Mouse (Mus musculus) heart, embryonic 14.5 days (tissue): Measurements from ENCODE around the gene Ntm. TPM values are rescaled to one million over a fixed set of nuclear protein-coding genes. Genes with fewer than 3 reads are reported as not detected.

ENCODE experiments used
- ATAC-seq: fragments of 200-750 bp; cut with Nextera tagmentation; 2 replicates; pipeline ENCODE4 v1.8.0; 2017; ENCODE audit warnings: low read depth, moderate TSS enrichment; ENCODE audit not compliant: insufficient number of reproducible peaks, insufficient read depth, low FRiP score
- H3K27ac ChIP-seq, 2 experiments: fragments of 200-500 bp in 1 of 2; fragments of 300-500 bp in 1 of 2; sonication (generic) in 1 of 2; replicated peaks in 1 of 2; 2 replicates each; pipeline ENCODE4 v1.5.1; 2012 to 2014; ENCODE audit warnings: low read depth in 2 of 2, low read length in 2 of 2, control low read depth in 1 of 2, mild to moderate bottlenecking in 1 of 2, mixed read lengths in 1 of 2; ENCODE audit not compliant: control insufficient read depth in 1 of 2, insufficient read depth in 1 of 2
- H3K27me3 ChIP-seq: fragments of 300-500 bp; sonication (generic); 2 replicates; pipeline ENCODE4 v1.6.1; 2014; ENCODE audit warnings: mild to moderate bottlenecking, low read length, control low read depth; ENCODE audit not compliant: control insufficient read depth, insufficient read depth
- H3K36me3 ChIP-seq: fragments of 300-500 bp; sonication (generic); 2 replicates; pipeline ENCODE4 v1.6.1; 2014; ENCODE audit warnings: mild to moderate bottlenecking, control low read depth, low read length, mixed read lengths; ENCODE audit not compliant: control insufficient read depth, insufficient read depth
- H3K4me1 ChIP-seq, 2 experiments: fragments of 200-500 bp in 1 of 2; fragments of 300-500 bp in 1 of 2; sonication (generic) in 1 of 2; 2 replicates each; pipeline ENCODE4 v1.6.1; 2012 to 2014; ENCODE audit warnings: low read length in 2 of 2, control low read depth in 1 of 2, mixed read lengths in 1 of 2; ENCODE audit not compliant: control insufficient read depth in 2 of 2, insufficient read depth in 2 of 2
- H3K4me2 ChIP-seq: fragments of 300-500 bp; sonication (generic); 2 replicates; pipeline ENCODE4 v1.6.1; 2014; ENCODE audit warnings: mild to moderate bottlenecking, low read length
- H3K4me3 ChIP-seq, 2 experiments: fragments of 200-500 bp in 1 of 2; fragments of 300-500 bp in 1 of 2; sonication (generic) in 1 of 2; 2 replicates each; pipeline ENCODE4 v1.5.1; 2012 to 2014; ENCODE audit warnings: low read length in 2 of 2, mild to moderate bottlenecking in 2 of 2, control low read depth in 1 of 2, low read depth in 1 of 2, moderate library complexity in 1 of 2; ENCODE audit not compliant: control insufficient read depth in 1 of 2, insufficient read depth in 1 of 2
- H3K9ac ChIP-seq: fragments of 300-500 bp; sonication (generic); 2 replicates; pipeline ENCODE4 v1.6.1; 2014; ENCODE audit warnings: mild to moderate bottlenecking, low read length
- H3K9me3 ChIP-seq: fragments of 300-500 bp; sonication (generic); 2 replicates; pipeline ENCODE4 v1.6.1; 2016; ENCODE audit warnings: low read length, control low read depth; ENCODE audit not compliant: control insufficient read depth
- WGBS: fragments of 180-500 bp; shearing (Covaris S2); extraction: QIAGEN DNeasy Blood & Tissue Kit; methylation state at CpG from one replicate; pipeline ENCODE4 v1.1.7; 2014; 5-methylcytosine and 5-hydroxymethylcytosine counted together
- polyA plus RNA-seq: library from polyadenylated mRNA; unstranded; fragments of >200 nt; fragmentation: Nextera tagmentation; extraction: Ambion mirVana; gene quantifications from 2 replicates; pipeline ENCODE4 v1.2.1, GENCODE M21; 2014

Ntm gene
- polyA plus RNA-seq, 1 experiment from 2014 or later, result 44.4 TPM

- Histone ChIP-seq H3K4me3 (no peak overlapping the region), H3K27me3 (no peaks in the 10 kb centered on the region), H3K4me1 (no peaks in the 10 kb centered on the region), H3K9me3 (no peaks in the 10 kb centered on the region), H3K36me3 (no peaks in the 10 kb centered on the region), H3K27ac (no peak overlapping the region), H3K4me2 (no peak overlapping the region), H3K9ac (no peak overlapping the region)
- ATAC-seq, result no peak
- 89% methylated on average over 8 of the region's 8 CpGs for WGBS
Measured at GRCm38 (mm10) chr9:29058811-29059210, 904.1 kb downstream of the Ntm start.

- H3K36me3 ChIP-seq, result no peaks in the 10 kb centered on the region
- H3K9me3 ChIP-seq, result no peaks in the 10 kb centered on the region
- H3K9ac ChIP-seq, result no peak overlapping the region
- no peak overlapping the region for H3K4me3 ChIP-seq
- ATAC-seq, result no peak
- no peaks in the 10 kb centered on the region for H3K27me3 ChIP-seq
- 83% methylated on average over 2 of the region's 2 CpGs for WGBS
- H3K4me2 ChIP-seq, result no peak overlapping the region
- H3K4me1 ChIP-seq, result no peaks in the 10 kb centered on the region
- H3K27ac ChIP-seq, result no peak overlapping the region
Measured at GRCm38 (mm10) chr9:29055637-29056036, 907.3 kb downstream of the Ntm start.

DNA sequence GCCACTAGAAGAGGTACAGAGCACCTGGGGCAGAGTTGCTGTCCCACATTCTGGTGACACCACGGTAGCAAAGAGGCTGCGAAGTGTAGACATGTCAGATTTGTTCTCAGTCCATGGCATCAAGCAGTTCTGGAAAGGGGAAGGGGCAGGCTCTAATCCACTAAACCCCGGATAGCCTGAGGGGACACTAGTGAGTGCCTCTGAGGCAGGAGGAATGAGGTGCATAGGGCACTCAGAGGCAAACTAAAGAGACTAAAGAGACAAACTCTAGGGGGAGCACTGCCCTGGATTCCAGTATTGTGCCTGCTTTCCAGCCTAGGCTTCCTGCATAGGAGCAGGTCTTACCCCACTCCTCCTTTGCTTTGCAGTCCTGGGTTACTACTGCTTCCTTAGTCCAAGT is 926.5 kb downstream of the Ntm start:
- no peak overlapping the region for H3K9ac ChIP-seq
- no peaks in the 10 kb centered on the region for H3K9me3 ChIP-seq
- H3K4me2 ChIP-seq, result no peak overlapping the region
- H3K36me3 ChIP-seq, result no peaks in the 10 kb centered on the region
- ATAC-seq, result no peak
- 35% methylated on average over 3 of the region's 3 CpGs for WGBS
- no peak overlapping the region for H3K27ac ChIP-seq
- H3K4me3 ChIP-seq, result no peak overlapping the region
- peaks cover 2 to 8% of the 10 kb centered on the region in 2 experiments; a peak in 3 of 4 replicates for H3K4me1 ChIP-seq
- H3K27me3 ChIP-seq, result no peaks in the 10 kb centered on the region

- H3K9ac ChIP-seq, result no peak overlapping the region
- H3K4me2 ChIP-seq, result no peak overlapping the region
- H3K36me3 ChIP-seq, result no peaks in the 10 kb centered on the region
- no peaks in the 10 kb centered on the region for H3K27me3 ChIP-seq
- H3K9me3 ChIP-seq, result no peaks in the 10 kb centered on the region
- H3K27ac ChIP-seq, result no peak overlapping the region
- no peak overlapping the region for H3K4me3 ChIP-seq
- 12% methylated on average over 4 of the region's 4 CpGs for WGBS
- peaks cover 2 to 8% of the 10 kb centered on the region in 2 experiments; a peak in 3 of 4 replicates for H3K4me1 ChIP-seq
- ATAC-seq, result no peak
Measured at GRCm38 (mm10) chr9:29036058-29036457, 926.9 kb downstream of the Ntm start.

DNA sequence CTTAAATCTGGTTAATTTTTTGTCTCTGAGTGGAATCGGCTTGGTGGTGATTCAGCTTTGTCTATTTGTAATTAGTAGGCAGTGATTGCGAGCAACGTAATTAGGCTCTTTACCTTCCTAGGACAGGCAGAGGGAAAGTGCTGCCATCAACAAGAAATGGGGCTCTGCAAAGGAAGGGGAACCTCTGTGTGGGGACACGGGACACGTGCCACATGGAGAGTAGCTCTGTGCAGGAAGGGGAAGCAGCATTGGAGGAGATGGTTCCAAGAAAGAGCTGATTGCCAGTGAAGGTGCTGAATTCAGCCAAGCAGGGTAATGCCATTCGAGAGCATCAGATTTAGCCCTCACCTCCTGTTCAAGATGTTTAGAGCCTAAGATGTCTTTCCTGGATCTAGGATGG is 936.5 kb downstream of the Ntm start:
- H3K4me3 ChIP-seq, result no peak overlapping the region
- no peaks in the 10 kb centered on the region for H3K36me3 ChIP-seq
- 0 out of 4 replicates have a peak overlapping the region, but pooled peaks of 1 of the 2 experiments have one; percentile 5 for H3K27ac ChIP-seq
- no peaks in the 10 kb centered on the region for H3K9me3 ChIP-seq
- 76% methylated on average over 6 of the region's 6 CpGs for WGBS
- H3K9ac ChIP-seq, result no peak overlapping the region
- H3K4me1 ChIP-seq, result peaks cover 11 to 35% of the 10 kb centered on the region in 2 experiments
- ATAC-seq, result no peak
- H3K27me3 ChIP-seq, result no peaks in the 10 kb centered on the region
- H3K4me2 ChIP-seq, result no peak overlapping the region

DNA sequence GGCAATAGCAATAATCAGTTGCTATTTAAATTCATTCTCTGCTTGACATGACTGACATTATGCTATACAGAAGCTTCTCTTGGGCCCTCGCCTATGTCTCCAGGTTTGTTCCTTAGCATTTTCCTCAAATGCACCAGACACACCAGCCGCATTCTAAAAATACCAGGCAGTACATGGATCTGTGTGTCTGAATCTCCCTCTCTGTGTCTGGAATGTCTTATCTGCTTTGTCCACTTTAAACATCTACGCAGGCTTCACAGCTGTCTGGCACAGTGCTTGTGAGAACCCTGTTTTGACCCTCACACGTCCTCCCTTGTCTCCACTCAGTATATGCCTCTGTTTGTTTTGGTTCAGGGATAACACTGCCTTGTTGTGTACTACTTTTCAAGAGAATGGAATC is 937.3 kb downstream of the Ntm start:
- Histone ChIP-seq H3K4me3 (no peak overlapping the region), H3K27ac (peak overlapping the region; percentile 39; a peak in 3 of 4 replicates), H3K4me2 (peak overlapping the region; percentile 23), H3K27me3 (no peaks in the 10 kb centered on the region), H3K36me3 (no peaks in the 10 kb centered on the region), H3K4me1 (peaks cover 11 to 35% of the 10 kb centered on the region in 2 experiments), H3K9me3 (no peaks in the 10 kb centered on the region), H3K9ac (no peak overlapping the region)
- WGBS, result 8% methylated on average over 4 of the region's 4 CpGs
- peak; percentile 61 for ATAC-seq

DNA sequence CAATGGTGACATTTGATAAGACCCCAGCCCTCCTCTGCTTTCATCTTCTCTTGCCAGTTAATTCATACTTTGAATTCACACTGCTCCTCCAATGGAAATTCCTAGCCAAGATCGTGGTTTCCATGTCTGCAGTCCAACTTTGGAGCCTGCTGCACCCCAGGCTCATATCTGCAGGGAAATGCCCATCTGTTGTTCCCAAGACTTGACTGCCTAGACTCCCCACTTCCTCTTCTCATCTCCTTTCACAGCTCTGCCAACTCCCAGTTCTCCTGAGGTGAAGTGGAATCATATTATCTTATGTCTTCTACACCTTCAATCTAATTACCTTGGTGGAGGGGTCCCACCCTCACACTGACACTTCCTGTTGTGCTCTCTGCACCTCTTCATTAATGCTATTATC is 937.8 kb downstream of the Ntm start:
- Histone ChIP-seq H3K36me3 (no peaks in the 10 kb centered on the region), H3K27me3 (no peaks in the 10 kb centered on the region), H3K9ac (no peak overlapping the region), H3K4me2 (no peak overlapping the region), H3K4me3 (no peak overlapping the region), H3K27ac (peak overlapping the region; percentile 36 to 39), H3K4me1 (peaks cover 11 to 35% of the 10 kb centered on the region in 2 experiments), H3K9me3 (no peaks in the 10 kb centered on the region)
- 42% methylated on average over 1 of the region's 1 CpGs for WGBS
- ATAC-seq, result no peak

- H3K9ac ChIP-seq, result no peak overlapping the region
- no peaks in the 10 kb centered on the region for H3K36me3 ChIP-seq
- no peaks in the 10 kb centered on the region for H3K9me3 ChIP-seq
- H3K4me3 ChIP-seq, result no peak overlapping the region
- ATAC-seq, result no peak
- H3K4me1 ChIP-seq, result 0 out of 4 replicates have a peak, but pooled peaks cover 0 to under 1% of the 10 kb centered on the region in 2 experiments
- no peak overlapping the region for H3K27ac ChIP-seq
- no peaks in the 10 kb centered on the region for H3K27me3 ChIP-seq
- no peak overlapping the region for H3K4me2 ChIP-seq
- WGBS, result 88% methylated on average over 3 of the region's 3 CpGs
Measured at GRCm38 (mm10) chr9:29016879-29017278, 946.1 kb downstream of the Ntm start.
